30 mouse cellular contexts compared by ENCODE assay signal in genomic region chr10:83215559-83215958, GRCm38 (mm10).
DNase-seq lines count a peak whose midpoint lies in the region; ATAC-seq and TF ChIP-seq lines count a peak whose summit lies in the region.
"Had no signal": no experiment of that assay in that cellular context is flagged by ENCODE, and none has a peak within 500 bp of the region (broad histone marks: within the 10 kb centered on the region; RNA-seq: fewer than 3 reads in every experiment).

No protein-coding gene starts in this region.

- DNase-seq in thymus, postnatal 0 days (ENCODE audit: low spot score) = peak; percentile 10
- DNase-seq in thymus, postnatal 14 days = no peak
- DNase-seq in splenic B cell, adult 2 months (ENCODE audit: low read depth, low spot score) = peak; percentile 48
- DNase-seq in spleen, adult 18-20 months = no peak
- no peak for DNase-seq in frontal cortex, postnatal 10 days (ENCODE audit: low spot score in 2 of 2)
- DNase-seq: adrenal gland, postnatal 14 days; cerebellum, adult 2 months; cerebellum, postnatal 14 days; gastrocnemius, adult 2 months; kidney, adult 9 months; kidney, postnatal 10 days; layer of hippocampus, adult 9-11 months; liver; lung, embryonic 14.5 days; midbrain, embryonic 14.5 days; right cerebral cortex, adult 18-20 months; thymus, postnatal 25 days had no signal

- no peak overlapping the region for H3K4me2 ChIP-seq in liver, embryonic 12.5 days
- H3K4me2 ChIP-seq: embryonic facial prominence, embryonic 15.5 days; forebrain, embryonic 15.5 days; heart, embryonic 15.5 days; hindbrain, embryonic 12.5 days; intestine, embryonic 15.5 days; liver, embryonic 15.5 days; lung, embryonic 14.5 days; neural tube, embryonic 15.5 days had no signal

- H3K36me3 ChIP-seq in splenic B cell, adult 2 months (ENCODE audit: control insufficient read depth, insufficient read depth, low read length, poor library complexity, severe bottlenecking) = no peaks in the 10 kb centered on the region
- H3K36me3 ChIP-seq in liver, embryonic 12.5 days = no peaks in the 10 kb centered on the region
- H3K36me3 ChIP-seq: embryonic facial prominence, embryonic 10.5 days; embryonic facial prominence, embryonic 15.5 days; forebrain, embryonic 15.5 days; heart, embryonic 15.5 days; hindbrain, embryonic 12.5 days; intestine, embryonic 15.5 days; liver, embryonic 15.5 days; neural tube, embryonic 15.5 days had no signal

- H3K4me3 ChIP-seq in bone marrow macrophage, adult 2 months (ENCODE audit: insufficient read depth, low read length) = no peak overlapping the region
- H3K4me3 ChIP-seq in liver, embryonic 12.5 days = no peak overlapping the region
- H3K4me3 ChIP-seq: embryonic facial prominence, embryonic 10.5 days; embryonic facial prominence, embryonic 15.5 days; forebrain, embryonic 15.5 days; gastrocnemius, adult 2 months; heart, embryonic 15.5 days; hindbrain, embryonic 12.5 days; intestine, embryonic 15.5 days; liver, embryonic 15.5 days; neural tube, embryonic 15.5 days had no signal

- H3K27me3 ChIP-seq in splenic B cell, adult 2 months (ENCODE audit: control insufficient read depth, insufficient read depth, low read length, poor library complexity, severe bottlenecking) = no peaks in the 10 kb centered on the region
- 0 out of 2 replicates have a peak, but pooled peaks cover 9% of the 10 kb centered on the region for H3K27me3 ChIP-seq in liver, embryonic 12.5 days (replicated peaks)
- H3K27me3 ChIP-seq: embryonic facial prominence, embryonic 15.5 days; forebrain, embryonic 15.5 days; heart, embryonic 15.5 days; hindbrain, embryonic 12.5 days; intestine, embryonic 15.5 days; liver, embryonic 15.5 days; neural tube, embryonic 15.5 days had no signal

- TF ChIP-seq POLR2A in bone marrow macrophage, adult 2 months (IDR thresholded peaks at IDR 0.05; ENCODE audit: borderline replicate concordance, low read depth, low read length) = no peak

- no peaks in the 10 kb centered on the region for H3K9me3 ChIP-seq in liver, embryonic 12.5 days (replicated peaks)
- H3K9me3 ChIP-seq: embryonic facial prominence, embryonic 10.5 days; embryonic facial prominence, embryonic 15.5 days; forebrain, embryonic 15.5 days; heart, embryonic 15.5 days; hindbrain, embryonic 12.5 days; intestine, embryonic 15.5 days; liver, embryonic 15.5 days; neural tube, embryonic 15.5 days had no signal

- no peak overlapping the region for H3K9ac ChIP-seq in liver, embryonic 12.5 days
- H3K9ac ChIP-seq: embryonic facial prominence, embryonic 15.5 days; forebrain, embryonic 15.5 days; heart, embryonic 15.5 days; hindbrain, embryonic 12.5 days; intestine, embryonic 15.5 days; liver, embryonic 15.5 days; lung, embryonic 14.5 days; neural tube, embryonic 15.5 days had no signal

- 36% methylated on average over 5 of the region's 5 CpGs for WGBS in liver, embryonic 12.5 days (ENCODE audit: insufficient replicate concordance)

- TF ChIP-seq CTCF in bone marrow macrophage, adult 2 months (IDR thresholded peaks at IDR 0.05; ENCODE audit: low read depth, low read length) = no peak

- peak overlapping the region; percentile 43 for H3K27ac ChIP-seq in bone marrow macrophage, adult 2 months (ENCODE audit: insufficient read depth, low read depth, low read length)
- H3K27ac ChIP-seq in liver, embryonic 12.5 days = no peak overlapping the region
- H3K27ac ChIP-seq: embryonic facial prominence, embryonic 10.5 days; embryonic facial prominence, embryonic 15.5 days; forebrain, embryonic 15.5 days; gastrocnemius, adult 2 months; heart, embryonic 15.5 days; hindbrain, embryonic 12.5 days; hindbrain, postnatal 0 days; intestine, embryonic 15.5 days; liver, embryonic 15.5 days; neural tube, embryonic 15.5 days had no signal

- H3K4me1 ChIP-seq in bone marrow macrophage, adult 2 months (ENCODE audit: control insufficient read depth, insufficient read depth, low read length) = peaks cover 37% of the 10 kb centered on the region
- no peaks in the 10 kb centered on the region for H3K4me1 ChIP-seq in liver, embryonic 12.5 days
- H3K4me1 ChIP-seq: forebrain, embryonic 15.5 days; hindbrain, embryonic 12.5 days; liver, embryonic 15.5 days had no signal

- ATAC-seq in hematopoietic stem cell, adult 5-6 weeks (replicated peaks in 1 of 2; ENCODE audit: insufficient read depth in 1 of 2, low FRiP score in 2 of 2, low TSS enrichment in 1 of 2, low read depth in 1 of 2, poor library complexity in 2 of 2, severe bottlenecking in 2 of 2) = peak; percentile 88 to 94
- no peak for ATAC-seq in liver, embryonic 12.5 days
- ATAC-seq: CD4-positive, CD25-positive, alpha-beta regulatory T cell, adult 4 months; forebrain, embryonic 15.5 days; hindbrain, postnatal 0 days; intestine, embryonic 15.5 days had no signal

Comparison
In these comparisons a context has a peak if more than half of its experiments do, and no peak if none do; other contexts are left out.
1. DNase-seq: peak in thymus, postnatal 0 days (single experiment) and splenic B cell, adult 2 months (single experiment); none in thymus, postnatal 14 days (single experiment), spleen, adult 18-20 months (0 of 2) and frontal cortex, postnatal 10 days (0 of 2).